Mouse (Mus musculus) v-Abl transformed pro-B cells (cell line): ENCODE results near the gene Lrrn3.

Experiments
- in situ Hi-C, 2 experiments: fragments of 400-800 bp; cut with MboI; formaldehyde crosslinking; loops; one replicate each; pipeline ENCODE4 v1.15.1; 2025; ENCODE audit not compliant: unreplicated experiment in 2 of 2

Lrrn3 gene

DNA sequence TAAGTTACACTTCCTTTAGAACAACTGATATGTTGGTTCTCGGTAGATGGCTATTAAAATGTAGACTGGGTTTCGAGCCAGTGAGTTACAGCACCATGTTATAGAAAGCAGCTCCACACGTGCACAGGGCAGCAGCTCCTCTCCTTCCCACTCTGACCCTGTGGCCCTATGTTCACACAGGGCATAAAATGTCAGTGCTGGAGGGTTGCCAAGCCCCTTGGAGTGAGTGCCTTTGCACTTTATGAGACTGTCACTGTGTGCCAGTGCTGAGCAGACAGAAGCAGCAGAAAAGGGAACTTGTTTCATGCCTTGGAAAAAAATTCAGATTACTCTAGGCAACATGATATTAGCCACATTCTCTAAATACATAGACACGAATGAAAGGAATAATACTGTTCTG, 47.8 kb downstream of the Lrrn3 start:
- in situ Hi-C loops = no loop called here

DNA sequence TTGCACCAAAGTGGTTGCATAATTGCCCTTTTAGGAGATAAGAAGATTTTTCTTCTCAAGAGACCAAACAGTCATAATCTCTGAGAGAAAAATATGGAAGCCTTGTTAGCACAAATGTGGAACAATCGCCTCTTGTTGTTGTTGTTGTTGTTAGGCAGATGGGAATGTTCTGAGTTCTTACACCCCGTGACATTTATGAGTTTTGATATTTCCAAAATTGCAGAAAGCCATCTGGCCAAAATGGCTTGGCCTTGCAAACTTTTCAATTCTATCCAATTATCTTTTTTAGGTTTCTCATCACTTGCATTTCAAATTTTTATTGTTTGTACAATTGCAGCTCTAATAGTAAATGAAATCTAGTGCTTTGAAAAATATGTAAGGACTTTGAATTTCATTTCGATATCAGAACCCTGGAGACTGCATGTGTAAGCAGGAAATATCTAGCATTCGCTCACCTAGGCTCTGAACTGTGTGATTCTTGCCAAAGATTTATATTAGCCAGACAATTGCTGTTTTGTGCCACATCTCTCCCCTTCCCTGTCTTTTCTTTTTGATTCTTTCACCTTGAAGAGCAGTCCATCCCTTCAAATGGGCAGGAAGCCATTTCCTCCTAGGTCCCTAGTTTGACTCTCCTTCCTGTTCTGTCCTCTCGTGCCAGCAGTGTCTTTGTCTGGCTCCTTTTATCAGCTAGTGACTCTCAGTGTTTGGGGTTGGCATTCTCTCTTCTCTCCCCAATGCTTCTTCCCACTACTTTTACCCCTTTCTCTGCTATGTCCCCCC, 49.8 kb downstream of the Lrrn3 start:
- in situ Hi-C loops = no loop called here

DNA sequence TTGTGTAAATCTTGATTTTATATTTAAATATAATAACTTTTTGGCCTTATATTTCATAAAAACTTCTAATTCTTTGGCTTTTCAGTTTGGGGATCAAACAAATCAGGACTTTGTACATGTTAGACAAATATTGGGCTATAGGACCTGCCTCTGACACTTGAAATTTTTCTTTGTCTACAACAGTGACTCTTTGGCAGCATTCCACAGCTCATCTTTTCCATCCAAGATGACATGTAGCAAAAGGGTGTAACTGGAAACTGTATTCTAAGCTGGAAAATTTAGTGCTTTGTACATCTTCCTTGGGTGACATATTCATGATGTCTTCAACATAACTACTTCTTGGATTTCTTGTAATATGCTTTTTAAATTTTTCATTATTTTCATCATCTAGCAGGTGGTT, 57.4 kb downstream of the Lrrn3 start:
- in situ Hi-C loops = no loop called here

DNA sequence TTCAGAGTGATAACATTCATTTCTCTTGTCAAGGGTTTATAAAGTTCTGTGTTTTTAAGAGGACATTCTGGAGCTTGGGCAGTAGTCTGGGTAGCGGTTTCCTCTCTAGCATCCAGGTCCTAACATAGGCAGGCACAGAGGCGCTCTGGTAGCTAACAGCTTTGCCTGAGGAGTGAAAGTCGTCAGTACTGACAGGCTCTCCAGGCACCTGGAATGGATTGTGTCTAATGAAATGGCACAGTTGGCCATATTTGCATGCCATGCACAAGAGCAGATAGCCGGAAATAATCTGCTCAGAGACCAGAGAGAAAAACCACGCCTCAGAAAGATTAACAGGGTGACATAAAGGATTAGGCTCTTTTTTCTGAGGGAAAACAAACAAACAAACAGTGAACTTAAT, 58.8 kb downstream of the Lrrn3 start:
- in situ Hi-C loops = no loop called here

DNA sequence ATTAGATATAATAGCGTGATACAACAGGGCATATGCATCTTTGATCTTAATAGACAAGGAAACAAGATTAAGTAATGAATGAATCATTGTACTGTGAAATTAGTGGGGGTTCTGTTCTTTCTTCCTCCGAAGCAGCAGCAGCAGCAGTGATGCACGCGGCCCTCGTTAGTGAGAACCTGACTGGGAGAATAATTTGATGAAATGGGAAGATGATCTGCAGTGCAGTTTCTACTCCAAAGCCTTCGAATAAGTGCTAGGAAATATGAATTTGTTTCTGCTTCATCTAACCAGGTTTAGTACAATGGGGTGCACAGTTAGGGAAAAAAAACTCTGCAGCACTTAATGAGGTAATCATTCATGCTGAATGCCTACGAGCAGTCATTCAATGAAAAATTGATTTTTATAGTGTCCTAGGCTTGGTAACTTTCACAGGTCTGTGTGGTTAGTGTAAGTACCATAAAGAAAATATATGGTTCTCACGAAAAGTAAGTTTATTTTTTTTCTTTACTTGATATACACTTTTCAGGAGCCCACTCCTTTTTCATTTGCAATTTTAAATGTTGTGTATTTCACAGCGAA, 61.0 kb downstream of the Lrrn3 start:
- in situ Hi-C loops = no loop called here

DNA sequence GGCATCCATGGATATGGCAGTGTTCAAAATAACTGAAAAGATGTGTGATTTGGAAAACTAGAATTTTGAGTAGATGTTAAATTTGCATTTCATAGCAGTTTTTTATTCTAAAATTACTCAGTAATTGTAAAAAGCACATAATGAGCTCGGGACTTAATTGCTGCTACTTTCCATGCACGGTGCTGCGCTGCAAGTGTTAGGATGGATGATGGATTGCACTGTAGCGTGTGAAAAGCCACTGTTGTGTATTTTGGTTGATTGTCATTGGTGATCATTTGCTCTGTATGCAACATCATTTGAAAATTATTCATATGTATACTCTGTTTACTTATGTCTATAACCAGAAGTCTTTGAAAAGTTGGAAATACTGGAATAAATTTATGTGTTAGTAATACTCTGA, 68.3 kb downstream of the Lrrn3 start:
- in situ Hi-C loops = no loop called here

DNA sequence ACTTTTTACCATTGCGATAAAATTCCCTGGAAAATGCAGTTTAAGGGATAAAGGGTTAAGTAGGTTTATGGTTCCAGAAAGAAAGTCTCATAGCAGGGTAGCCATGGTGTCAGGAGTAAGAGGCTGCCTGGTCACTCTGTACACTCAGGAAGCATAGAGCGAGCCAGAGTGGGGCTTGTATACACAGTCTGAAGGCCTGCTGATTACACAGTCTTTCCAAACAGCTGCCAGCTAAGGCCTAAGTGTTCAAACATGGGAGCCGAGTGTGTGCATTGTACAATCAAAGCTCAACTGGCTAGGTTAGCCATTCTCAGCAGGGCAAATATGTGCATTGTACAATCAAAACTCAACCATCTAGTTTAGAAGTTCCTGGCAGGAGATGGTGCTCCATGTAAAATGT, 69.1 kb downstream of the Lrrn3 start:
- in situ Hi-C loops = no loop called here

DNA sequence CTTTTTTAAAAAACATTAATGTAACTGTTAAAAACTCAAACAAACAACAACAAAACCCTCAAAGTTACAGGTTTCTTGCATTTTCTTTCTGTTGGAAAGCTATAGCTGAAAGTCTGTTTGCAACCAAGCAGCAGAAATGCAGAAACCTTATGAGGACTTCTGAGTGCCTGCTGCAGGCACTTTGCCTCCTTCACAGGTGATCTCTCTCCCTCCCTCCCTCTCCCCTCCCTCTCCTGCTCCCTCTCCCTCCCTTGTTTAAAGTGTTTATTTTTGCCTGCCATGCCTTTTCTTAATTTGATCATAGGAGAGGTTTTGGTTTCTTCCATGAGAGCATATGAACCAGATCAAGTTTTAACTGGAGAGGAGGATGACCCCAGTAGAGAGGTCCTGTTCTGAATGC, 69.6 kb downstream of the Lrrn3 start:
- in situ Hi-C loops = no loop called here

DNA sequence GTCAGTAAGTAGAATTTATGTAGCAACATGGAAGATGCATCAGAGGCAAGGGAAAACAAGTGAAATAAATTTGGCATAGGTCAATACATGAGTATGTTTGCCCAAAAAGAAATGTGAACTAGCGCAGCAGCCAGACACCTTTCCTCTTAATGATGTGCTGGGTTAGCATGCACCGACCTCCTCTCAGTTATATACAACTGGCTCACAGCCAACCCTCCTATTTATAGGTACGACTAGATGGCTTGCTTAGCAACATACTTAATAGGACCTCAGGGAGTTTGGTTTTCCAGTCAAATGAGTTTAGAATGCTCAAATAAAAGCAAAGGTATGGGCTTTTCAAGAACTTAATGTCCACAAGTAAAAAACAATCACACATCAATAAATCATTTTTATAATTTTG, 76.8 kb downstream of the Lrrn3 start:
- in situ Hi-C loops = no loop called here

DNA sequence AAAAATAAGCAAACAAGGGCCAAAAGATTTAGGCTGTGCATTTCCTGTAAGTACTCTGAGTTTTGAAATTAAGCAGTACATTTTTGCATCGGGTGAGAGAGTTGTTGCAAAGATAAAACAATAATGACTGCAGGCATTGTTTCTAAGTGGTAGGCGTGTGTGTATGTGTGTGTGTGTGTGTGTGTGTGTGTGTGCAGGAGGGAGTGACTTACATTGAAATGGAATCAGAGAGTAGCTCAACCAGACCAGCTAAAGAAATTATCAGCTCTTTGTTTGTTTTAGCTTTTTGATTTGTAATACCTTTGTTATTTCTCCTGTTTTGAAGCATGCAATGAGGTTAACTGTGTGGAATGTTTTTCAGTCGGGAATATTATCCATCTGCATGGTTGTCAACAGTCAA, 84.3 kb downstream of the Lrrn3 start:
- in situ Hi-C loops = no loop called here
